Comparison of ENCODE assay signal across 8 mouse cellular contexts in genomic region chr16:5134623-5135330, GRCm38 (mm10). TPM values are rescaled to one million over a fixed set of nuclear protein-coding genes. Genes with fewer than 3 reads are reported as not detected.
A peak's percentile ranks its signal among the peaks of the same experiment; 100 is the strongest.
DNase-seq lines count a peak whose midpoint lies in the region; ATAC-seq and TF ChIP-seq lines count a peak whose summit lies in the region.

No protein-coding gene starts in this region.

- H3K4me1 ChIP-seq in liver, adult 2 months (ENCODE audit: control insufficient read depth, insufficient read depth, low read length): peaks cover 34% of the 10 kb centered on the region
- H3K4me1 ChIP-seq in liver, embryonic 11.5 days (replicated peaks; ENCODE audit: control insufficient read depth, insufficient read depth, low read length): peaks cover 4% of the 10 kb centered on the region; the same call in 1 of the 2 replicates
- peaks cover 9% of the 10 kb centered on the region for H3K4me1 ChIP-seq in heart, adult 2 months (ENCODE audit: control insufficient read depth, insufficient read depth, low read length)
- H3K4me1 ChIP-seq in forebrain, postnatal 0 days (ENCODE audit: insufficient read depth): no peaks in the 10 kb centered on the region

- H3K27ac ChIP-seq in liver, adult 2 months (replicated peaks; ENCODE audit: insufficient read depth, low read depth, low read length): peak overlapping the region; percentile 89
- H3K27ac ChIP-seq in liver, embryonic 11.5 days (ENCODE audit: low read depth, low read length): no peak overlapping the region
- H3K27ac ChIP-seq in heart, adult 2 months: peak overlapping the region; percentile 12; the same call in 1 of the 2 replicates
- H3K27ac ChIP-seq in forebrain, postnatal 0 days (ENCODE audit: low read depth, low read length): no peak overlapping the region

- intact Hi-C loops in heart, adult 2 months (cut with DNase I): loop anchor here (5.0 kb wide), 1 partner anchor 82 kb away; the partner anchor contains the start of gene Ubn1

- ATAC-seq in liver, embryonic 11.5 days (replicated peaks; ENCODE audit: low FRiP score): no peak
- ATAC-seq in cerebellum, adult (ENCODE audit: insufficient number of reproducible peaks, low FRiP score, low TSS enrichment): peak; percentile 26; the same call in 1 of the 2 replicates
- ATAC-seq in forebrain, postnatal 0 days: no peak

- no peak overlapping the region for H3K4me2 ChIP-seq in liver, embryonic 11.5 days
- H3K4me2 ChIP-seq in forebrain, postnatal 0 days (ENCODE audit: low read depth): no peak overlapping the region

- no peaks in the 10 kb centered on the region for H3K79me2 ChIP-seq in liver, adult 2 months (ENCODE audit: control insufficient read depth, insufficient read depth, low read length)
- H3K79me2 ChIP-seq in heart, adult 2 months (replicated peaks; ENCODE audit: control insufficient read depth, insufficient read depth, low read length): no peaks in the 10 kb centered on the region

- no peaks in the 10 kb centered on the region for H3K9me3 ChIP-seq in liver, embryonic 11.5 days (ENCODE audit: control insufficient read depth, low read length)
- H3K9me3 ChIP-seq in forebrain, postnatal 0 days (ENCODE audit: low read length): no peaks in the 10 kb centered on the region

- peak; percentile 79 for TF ChIP-seq EP300 in heart, adult 2 months (IDR thresholded peaks at IDR 0.05; ENCODE audit: insufficient read depth, low read depth, low read length)

- TF ChIP-seq CTCF in liver, adult 2 months (IDR thresholded peaks at IDR 0.05; ENCODE audit: low read depth, low read length): peak; percentile 11; the same call in 1 of the 2 replicates
- TF ChIP-seq CTCF in heart, adult 2 months (IDR thresholded peaks at IDR 0.05): no peak
- TF ChIP-seq CTCF in forebrain, postnatal 0 days (IDR thresholded peaks at IDR 0.05; ENCODE audit: low read depth): no peak

- H3K4me3 ChIP-seq in liver, adult 2 months (ENCODE audit: insufficient read depth, low read depth, low read length): no peak overlapping the region
- no peak overlapping the region for H3K4me3 ChIP-seq in liver, embryonic 11.5 days (ENCODE audit: low read depth, low read length)
- no peak overlapping the region for H3K4me3 ChIP-seq in heart, adult 2 months
- no peak overlapping the region for H3K4me3 ChIP-seq in forebrain, postnatal 0 days (ENCODE audit: low read depth, low read length)

- no peaks in the 10 kb centered on the region for H3K36me3 ChIP-seq in liver, adult 2 months (ENCODE audit: control insufficient read depth, insufficient read depth, low read length)
- no peaks in the 10 kb centered on the region for H3K36me3 ChIP-seq in liver, embryonic 11.5 days (ENCODE audit: control insufficient read depth, insufficient read depth, low read length)
- no peaks in the 10 kb centered on the region for H3K36me3 ChIP-seq in heart, adult 2 months (ENCODE audit: control insufficient read depth, insufficient read depth, low read length)
- no peaks in the 10 kb centered on the region for H3K36me3 ChIP-seq in forebrain, postnatal 0 days (ENCODE audit: insufficient read depth)

- H3K27me3 ChIP-seq in liver, adult 2 months (ENCODE audit: control insufficient read depth, insufficient read depth, low read length): no peaks in the 10 kb centered on the region
- peaks cover 37% of the 10 kb centered on the region for H3K27me3 ChIP-seq in liver, embryonic 11.5 days (replicated peaks; ENCODE audit: control insufficient read depth, insufficient read depth, low read length)
- peaks cover 4% of the 10 kb centered on the region; the same call in 1 of the 2 replicates for H3K27me3 ChIP-seq in heart, adult 2 months (ENCODE audit: control insufficient read depth, insufficient read depth, low read length)
- H3K27me3 ChIP-seq in forebrain, postnatal 0 days (ENCODE audit: insufficient read depth, low read length): peaks cover 35% of the 10 kb centered on the region

- DNase-seq in liver, adult 2 months (ENCODE audit: extremely low read depth, low read depth, low spot score): peak; percentile 91
- no peak for DNase-seq in liver, embryonic 11.5 days (ENCODE audit: low spot score)
- peak; percentile 64 to 78 for DNase-seq in heart, adult 2 months
- DNase-seq in layer of hippocampus, adult 11-12 months (ENCODE audit: low spot score): peak; percentile 72
- peak; percentile 50 to 76 for DNase-seq in lung, postnatal 4 days
- no peak for DNase-seq in spleen, postnatal 14 days (ENCODE audit: low spot score in 2 of 2)
- no peak for DNase-seq in forebrain, postnatal 0 days

- no peak overlapping the region for H3K9ac ChIP-seq in liver, adult 2 months (ENCODE audit: low read depth, low read length)
- no peak overlapping the region for H3K9ac ChIP-seq in liver, embryonic 11.5 days (ENCODE audit: low read depth, low read length)
- no peak overlapping the region for H3K9ac ChIP-seq in heart, adult 2 months (ENCODE audit: low read depth, low read length)
- H3K9ac ChIP-seq in forebrain, postnatal 0 days: no peak overlapping the region

- TF ChIP-seq POLR2A in liver, adult 2 months (IDR thresholded peaks at IDR 0.05; ENCODE audit: extremely low read depth, insufficient read depth, low read length): no peak
- TF ChIP-seq POLR2A in heart, adult 2 months (IDR thresholded peaks at IDR 0.05; ENCODE audit: insufficient read depth, low read depth, low read length): no peak

- WGBS in liver, adult 2 months: 15% methylated on average over 14 of the region's 14 CpGs
- WGBS in liver, embryonic 11.5 days: 78% methylated on average over 14 of the region's 14 CpGs
- 32% methylated on average over 14 of the region's 14 CpGs for WGBS in heart, adult 2 months
- 75% methylated on average over 14 of the region's 14 CpGs for WGBS in forebrain, postnatal 0 days

RNA-seq across cellular contexts. Expression of gene Ppl, which starts 2.6 kb away (rescaled TPM):
- 9.4 and 10.2 TPM in 2 replicates for total RNA-seq in liver, adult 2 months (2014; rRNA removed)
- 3.3 and 3.6 TPM in 2 replicates for polyA plus RNA-seq in liver, adult 2 months (2012; rRNA removed)
- 0.83 and 1.1 TPM in 2 replicates for polyA plus RNA-seq in liver, embryonic 11.5 days (2014; fragmentation: Nextera tagmentation; extraction: Ambion mirVana)
- total RNA-seq in heart, adult 2 months (2021): 1 to 10 TPM; 4.5 to 9.4 TPM
- polyA plus RNA-seq in heart, adult 2 months (2012; rRNA removed): 2.0 and 2.5 TPM in 2 replicates
- 0.08 and 0.10 TPM in 2 replicates for total RNA-seq in forebrain, postnatal 0 days (2014; rRNA removed)
- polyA plus RNA-seq in forebrain, postnatal 0 days (2015; fragmentation: Nextera tagmentation; extraction: Ambion mirVana): 0.03 and 0.07 TPM in 2 replicates

RNA-seq across cellular contexts. Expression of gene Sec14l5, which starts 12.1 kb away (rescaled TPM):
- total RNA-seq in liver, adult 2 months (2014; rRNA removed): 0.09 and 0.13 TPM in 2 replicates
- 0.01 and 0.02 TPM in 2 replicates for polyA plus RNA-seq in liver, adult 2 months (2012; rRNA removed)
- polyA plus RNA-seq in liver, embryonic 11.5 days (2014; fragmentation: Nextera tagmentation; extraction: Ambion mirVana): not detected in 2 replicates
- under 1 TPM; 0.73 to 0.78 TPM for total RNA-seq in heart, adult 2 months (2021)
- polyA plus RNA-seq in heart, adult 2 months (2012; rRNA removed): 2.1 and 4.3 TPM in 2 replicates
- 0.15 and 0.48 TPM in 2 replicates for total RNA-seq in forebrain, postnatal 0 days (2014; rRNA removed)
- polyA plus RNA-seq in forebrain, postnatal 0 days (2015; fragmentation: Nextera tagmentation; extraction: Ambion mirVana): 0.05 and 0.08 TPM in 2 replicates

Comparison
In these comparisons a context has a peak if more than half of its experiments do, and no peak if none do; other contexts are left out.
1. DNase-seq: peak in liver, adult 2 months (single experiment), heart, adult 2 months (2 of 2), layer of hippocampus, adult 11-12 months (single experiment) and lung, postnatal 4 days (2 of 2); none in liver, embryonic 11.5 days (single experiment), spleen, postnatal 14 days (0 of 2) and forebrain, postnatal 0 days (single experiment).
2. H3K27ac ChIP-seq: peak in liver, adult 2 months (single experiment) and heart, adult 2 months (single experiment); none in liver, embryonic 11.5 days (single experiment) and forebrain, postnatal 0 days (single experiment).